Mouse (Mus musculus) c-Kit-negative CD71-positive TER-119-positive erythroid progenitor cells, embryonic 14.5 days (primary cell): ENCODE measurements at regions not wholly inside any gene's neighbourhood (a gene's known extent, or its start where the extent isn't known, plus 50 kb on each side); places are given as distances from the start of the nearest gene placed in this dataset.

Experiments
- DNase-seq: peaks from one replicate; pipeline ENCODE4 v3.0.0-alpha.2; 2013; ENCODE audit warnings: low read depth, low spot score

GRCm38 (mm10) chr9:43387397-43387796 lies 76.7 kb downstream of the Trim29 start:
- no peak for DNase-seq

- DNase-seq, result no peak
These were observed 78.9 kb downstream of the Trim29 start for GRCm38 (mm10) chr9:43389491-43390083.

- no peak for DNase-seq
These were observed 81.9 kb downstream of the Trim29 start for GRCm38 (mm10) chr9:43392467-43393064.

GRCm38 (mm10) chr9:43394204-43394603 lies 83.6 kb downstream of the Trim29 start:
- DNase-seq, result no peak

GRCm38 (mm10) chr9:43395209-43395608 lies 84.6 kb downstream of the Trim29 start:
- DNase-seq, result no peak

GRCm38 (mm10) chr9:43396566-43396965 lies 85.9 kb downstream of the Trim29 start:
- DNase-seq, result no peak

- DNase-seq, result no peak
These were observed 97.8 kb downstream of the Trim29 start for GRCm38 (mm10) chr9:43408493-43408892.

GRCm38 (mm10) chr9:43412473-43412872 lies 101.8 kb downstream of the Trim29 start:
- no peak for DNase-seq

- no peak for DNase-seq
These were observed 109.5 kb downstream of the Trim29 start for GRCm38 (mm10) chr9:43419993-43420715.

GRCm38 (mm10) chr9:43427007-43427406 lies 116.4 kb downstream of the Trim29 start:
- no peak for DNase-seq

- no peak for DNase-seq
These were observed 123.3 kb downstream of the Trim29 start for GRCm38 (mm10) chr9:43433953-43434352.

- no peak for DNase-seq
These were observed 127.8 kb downstream of the Trim29 start for GRCm38 (mm10) chr9:43438476-43438875.

- no peak for DNase-seq
These were observed 130.4 kb downstream of the Trim29 start for GRCm38 (mm10) chr9:43440959-43441510.

- no peak for DNase-seq
These were observed 134.8 kb downstream of the Trim29 start for GRCm38 (mm10) chr9:43445491-43445890.

GRCm38 (mm10) chr9:43447372-43447771 lies 136.7 kb downstream of the Trim29 start:
- no peak for DNase-seq

GRCm38 (mm10) chr9:43448981-43449380 lies 138.3 kb downstream of the Trim29 start:
- DNase-seq, result no peak

GRCm38 (mm10) chr9:43453953-43454582 lies 143.4 kb downstream of the Trim29 start:
- DNase-seq, result no peak

GRCm38 (mm10) chr9:43457736-43458135 lies 147.1 kb downstream of the Trim29 start:
- DNase-seq, result no peak

- DNase-seq, result no peak
These were observed 150.5 kb downstream of the Trim29 start for GRCm38 (mm10) chr9:43461131-43461530.

GRCm38 (mm10) chr9:43463445-43464090 lies 152.9 kb downstream of the Trim29 start:
- no peak for DNase-seq

- DNase-seq, result no peak
These were observed 154.5 kb downstream of the Trim29 start for GRCm38 (mm10) chr9:43465129-43465528.
